Mouse (Mus musculus) kidney, embryonic 15.5 days (tissue): ENCODE results near the gene Spata3. TPM values are rescaled to one million over a fixed set of nuclear protein-coding genes. Genes with fewer than 3 reads are reported as not detected.
"Not testable (repeated sequence)": the region's sequence is repeated elsewhere in the genome, so short reads cannot be mapped to it uniquely, and the experiment has no call there.

Source experiments
- ATAC-seq: fragments of 200-750 bp; cut with Nextera tagmentation; replicated peaks from 2 replicates; pipeline ENCODE4 v1.8.0; 2017; ENCODE audit warnings: moderate TSS enrichment; ENCODE audit not compliant: low FRiP score
- H3K27ac ChIP-seq: fragments of 300-500 bp; sonication (generic); 2 replicates; pipeline ENCODE4 v1.5.1; 2015; ENCODE audit warnings: mild to moderate bottlenecking, inconsistent platforms
- H3K27me3 ChIP-seq: fragments of 300-500 bp; sonication (generic); 2 replicates; pipeline ENCODE4 v1.6.1; 2015; ENCODE audit warnings: inconsistent platforms
- H3K36me3 ChIP-seq: fragments of 300-500 bp; sonication (generic); 2 replicates; pipeline ENCODE4 v1.6.1; 2015; ENCODE audit warnings: inconsistent platforms
- H3K4me1 ChIP-seq: fragments of 300-500 bp; sonication (generic); 2 replicates; pipeline ENCODE4 v1.6.1; 2015; ENCODE audit warnings: inconsistent platforms
- H3K4me2 ChIP-seq: fragments of 300-500 bp; sonication (generic); 2 replicates; pipeline ENCODE4 v1.6.1; 2015; ENCODE audit warnings: moderate library complexity, mild to moderate bottlenecking, inconsistent platforms
- H3K4me3 ChIP-seq: fragments of 300-500 bp; sonication (generic); replicated peaks from 2 replicates; pipeline ENCODE4 v1.5.1; 2015; ENCODE audit warnings: mild to moderate bottlenecking, inconsistent platforms
- H3K9ac ChIP-seq: fragments of 300-500 bp; sonication (generic); 2 replicates; pipeline ENCODE4 v1.6.1; 2015; ENCODE audit warnings: mild to moderate bottlenecking, inconsistent platforms
- H3K9me3 ChIP-seq: fragments of 300-500 bp; sonication (generic); replicated peaks from 2 replicates; pipeline ENCODE4 v1.6.1; 2016; ENCODE audit warnings: inconsistent platforms
- WGBS: fragments of 180-500 bp; shearing (Covaris S2); methylation state at CpG from one replicate; pipeline ENCODE4 v1.1.7; 2015; ENCODE audit warnings: mixed read lengths; 5-methylcytosine and 5-hydroxymethylcytosine counted together
- polyA plus RNA-seq: library from polyadenylated mRNA; unstranded; fragments of >200 nt; fragmentation: Nextera tagmentation; extraction: Ambion mirVana; gene quantifications from 2 replicates; pipeline ENCODE4 v1.2.1, GENCODE M21; 2015

The Spata3 gene
- polyA plus RNA-seq = not detected in 2 replicates

GRCm38 (mm10) chr1:86016516-86016915, at the start of gene Spata3:
Spata3 (plus strand) TSS chr1:86016816.
- no peak for ATAC-seq
- Histone ChIP-seq H3K36me3 (no peaks in the 10 kb centered on the region), H3K9ac (no peak within 1 kb of the TSS), H3K27ac (no peak within 1 kb of the TSS), H3K4me2 (no peak within 1 kb of the TSS), H3K27me3 (peaks cover 39% of the 10 kb centered on the region), H3K4me3 (no peak within 1 kb of the TSS), H3K9me3 (no peaks in the 10 kb centered on the region), H3K4me1 (peaks cover 11% of the 10 kb centered on the region)
- WGBS = 86% methylated on average over 8 of the region's 8 CpGs

GRCm38 (mm10) chr1:85969081-85969480, 47.5 kb upstream of the Spata3 start:
- Histone ChIP-seq H3K27ac (no peak overlapping the region), H3K9ac (no peak overlapping the region), H3K27me3 (no peaks in the 10 kb centered on the region), H3K9me3 (no peaks in the 10 kb centered on the region), H3K4me3 (no peak overlapping the region), H3K36me3 (no peaks in the 10 kb centered on the region), H3K4me2 (no peak overlapping the region), H3K4me1 (no peaks in the 10 kb centered on the region)
- WGBS = 85% methylated on average over 1 of the region's 1 CpGs
- ATAC-seq = no peak

GRCm38 (mm10) chr1:85969519-85969918, 47.1 kb upstream of the Spata3 start:
- ATAC-seq = no peak
- H3K4me2 ChIP-seq = no peak overlapping the region
- no peaks in the 10 kb centered on the region for H3K9me3 ChIP-seq
- no peak overlapping the region for H3K9ac ChIP-seq
- no peaks in the 10 kb centered on the region for H3K36me3 ChIP-seq
- no peak overlapping the region for H3K4me3 ChIP-seq
- 88% methylated on average over 1 of the region's 1 CpGs for WGBS
- no peaks in the 10 kb centered on the region for H3K27me3 ChIP-seq
- no peak overlapping the region for H3K27ac ChIP-seq
- no peaks in the 10 kb centered on the region for H3K4me1 ChIP-seq

- Histone ChIP-seq H3K36me3 (no peaks in the 10 kb centered on the region), H3K4me2 (no peak overlapping the region), H3K9ac (no peak overlapping the region), H3K27me3 (no peaks in the 10 kb centered on the region), H3K27ac (no peak overlapping the region), H3K4me1 (no peaks in the 10 kb centered on the region), H3K9me3 (no peaks in the 10 kb centered on the region), H3K4me3 (no peak overlapping the region)
- 96% methylated on average over 3 of the region's 3 CpGs for WGBS
- ATAC-seq = no peak
Measured at GRCm38 (mm10) chr1:85971070-85971469, 45.5 kb upstream of the Spata3 start.

GRCm38 (mm10) chr1:85972341-85972740, 44.3 kb upstream of the Spata3 start:
- H3K27me3 ChIP-seq = no peaks in the 10 kb centered on the region
- H3K27ac ChIP-seq = no peak overlapping the region
- ATAC-seq = no peak
- H3K4me2 ChIP-seq = no peak overlapping the region
- WGBS = 64% methylated on average over 3 of the region's 3 CpGs
- no peak overlapping the region for H3K9ac ChIP-seq
- H3K4me1 ChIP-seq = no peaks in the 10 kb centered on the region
- no peak overlapping the region for H3K4me3 ChIP-seq
- no peaks in the 10 kb centered on the region for H3K36me3 ChIP-seq
- H3K9me3 ChIP-seq = no peaks in the 10 kb centered on the region

GRCm38 (mm10) chr1:85973468-85973877, 43.1 kb upstream of the Spata3 start:
- Histone ChIP-seq H3K4me2 (no peak overlapping the region), H3K4me1 (no peaks in the 10 kb centered on the region), H3K27me3 (no peaks in the 10 kb centered on the region), H3K4me3 (no peak overlapping the region), H3K27ac (no peak overlapping the region), H3K9me3 (no peaks in the 10 kb centered on the region), H3K9ac (no peak overlapping the region), H3K36me3 (no peaks in the 10 kb centered on the region)
- ATAC-seq = no peak
- 85% methylated on average over 2 of the region's 2 CpGs for WGBS

GRCm38 (mm10) chr1:85977709-85978108, 38.9 kb upstream of the Spata3 start:
- no peak overlapping the region for H3K27ac ChIP-seq
- no peak for ATAC-seq
- 78% methylated on average over 3 of the region's 3 CpGs for WGBS
- no peaks in the 10 kb centered on the region for H3K27me3 ChIP-seq
- H3K9me3 ChIP-seq = no peaks in the 10 kb centered on the region
- no peaks in the 10 kb centered on the region for H3K4me1 ChIP-seq
- no peak overlapping the region for H3K4me3 ChIP-seq
- H3K9ac ChIP-seq = no peak overlapping the region
- no peaks in the 10 kb centered on the region for H3K36me3 ChIP-seq
- no peak overlapping the region for H3K4me2 ChIP-seq

- H3K9me3 ChIP-seq = no peaks in the 10 kb centered on the region
- no peaks in the 10 kb centered on the region for H3K4me1 ChIP-seq
- no peaks in the 10 kb centered on the region for H3K36me3 ChIP-seq
- no peak overlapping the region for H3K4me3 ChIP-seq
- no peak overlapping the region for H3K9ac ChIP-seq
- 43% methylated on average over 7 of the region's 7 CpGs for WGBS
- ATAC-seq = no peak
- H3K4me2 ChIP-seq = no peak overlapping the region
- H3K27me3 ChIP-seq = no peaks in the 10 kb centered on the region
- H3K27ac ChIP-seq = no peak overlapping the region
Measured at GRCm38 (mm10) chr1:85981738-85982357, 34.8 kb upstream of the Spata3 start.

GRCm38 (mm10) chr1:85985784-85986183, 30.8 kb upstream of the Spata3 start:
- Histone ChIP-seq H3K4me2 (no peak overlapping the region), H3K9ac (no peak overlapping the region), H3K9me3 (no peaks in the 10 kb centered on the region), H3K4me1 (no peaks in the 10 kb centered on the region), H3K27me3 (no peaks in the 10 kb centered on the region), H3K36me3 (no peaks in the 10 kb centered on the region), H3K27ac (no peak overlapping the region), H3K4me3 (no peak overlapping the region)
- 83% methylated on average over 3 of the region's 3 CpGs for whole genome bisulfite sequencing
- no peak for ATAC-seq

- no peak overlapping the region for H3K9ac ChIP-seq
- H3K4me2 ChIP-seq = no peak overlapping the region
- no peaks in the 10 kb centered on the region for H3K4me1 ChIP-seq
- no peak for ATAC-seq
- no peaks in the 10 kb centered on the region for H3K27me3 ChIP-seq
- H3K36me3 ChIP-seq = no peaks in the 10 kb centered on the region
- WGBS = 78% methylated on average over 4 of the region's 4 CpGs
- H3K9me3 ChIP-seq = no peaks in the 10 kb centered on the region
- no peak overlapping the region for H3K4me3 ChIP-seq
- no peak overlapping the region for H3K27ac ChIP-seq
Measured at GRCm38 (mm10) chr1:85988351-85988750, 28.3 kb upstream of the Spata3 start.

- not testable (repeated sequence) for H3K9me3 ChIP-seq, H3K9ac ChIP-seq, H3K36me3 ChIP-seq, H3K4me1 ChIP-seq, ATAC-seq, H3K27ac ChIP-seq, H3K27me3 ChIP-seq, H3K4me3 ChIP-seq, H3K4me2 ChIP-seq
- 81% methylated on average over 4 of the region's 4 CpGs for WGBS
Measured at GRCm38 (mm10) chr1:85988882-85989281, 27.7 kb upstream of the Spata3 start.

GRCm38 (mm10) chr1:85992175-85992574, 24.4 kb upstream of the Spata3 start:
- H3K9ac ChIP-seq = no peak overlapping the region
- no peaks in the 10 kb centered on the region for H3K9me3 ChIP-seq
- no peak overlapping the region for H3K27ac ChIP-seq
- no peak overlapping the region for H3K4me2 ChIP-seq
- H3K36me3 ChIP-seq = no peaks in the 10 kb centered on the region
- WGBS = 80% methylated on average over 9 of the region's 9 CpGs
- ATAC-seq = no peak
- H3K4me3 ChIP-seq = no peak overlapping the region
- no peaks in the 10 kb centered on the region for H3K4me1 ChIP-seq
- H3K27me3 ChIP-seq = no peaks in the 10 kb centered on the region

GRCm38 (mm10) chr1:85993541-85993940, 23.1 kb upstream of the Spata3 start:
- H3K4me2 ChIP-seq = no peak overlapping the region

More at GRCm38 (mm10) chr1:85993541-85993940, 23.1 kb upstream of the Spata3 start:
- Histone ChIP-seq H3K4me1 (no peaks in the 10 kb centered on the region), H3K9ac (no peak overlapping the region), H3K9me3 (no peaks in the 10 kb centered on the region), H3K27ac (no peak overlapping the region), H3K27me3 (no peaks in the 10 kb centered on the region), H3K4me3 (no peak overlapping the region), H3K36me3 (no peaks in the 10 kb centered on the region)
- ATAC-seq = no peak
- 71% methylated on average over 4 of the region's 4 CpGs for WGBS
